Mouse (Mus musculus): ENCODE data around the gene Nus1. TPM values are rescaled to one million over a fixed set of nuclear protein-coding genes. Genes with fewer than 3 reads are reported as not detected.
A peak's percentile ranks its signal among the peaks of the same experiment; 100 is the strongest.

Gene Nus1
- total RNA-seq, 2 experiments from 2014 or later = 66.9 to 69.7 TPM

DNA sequence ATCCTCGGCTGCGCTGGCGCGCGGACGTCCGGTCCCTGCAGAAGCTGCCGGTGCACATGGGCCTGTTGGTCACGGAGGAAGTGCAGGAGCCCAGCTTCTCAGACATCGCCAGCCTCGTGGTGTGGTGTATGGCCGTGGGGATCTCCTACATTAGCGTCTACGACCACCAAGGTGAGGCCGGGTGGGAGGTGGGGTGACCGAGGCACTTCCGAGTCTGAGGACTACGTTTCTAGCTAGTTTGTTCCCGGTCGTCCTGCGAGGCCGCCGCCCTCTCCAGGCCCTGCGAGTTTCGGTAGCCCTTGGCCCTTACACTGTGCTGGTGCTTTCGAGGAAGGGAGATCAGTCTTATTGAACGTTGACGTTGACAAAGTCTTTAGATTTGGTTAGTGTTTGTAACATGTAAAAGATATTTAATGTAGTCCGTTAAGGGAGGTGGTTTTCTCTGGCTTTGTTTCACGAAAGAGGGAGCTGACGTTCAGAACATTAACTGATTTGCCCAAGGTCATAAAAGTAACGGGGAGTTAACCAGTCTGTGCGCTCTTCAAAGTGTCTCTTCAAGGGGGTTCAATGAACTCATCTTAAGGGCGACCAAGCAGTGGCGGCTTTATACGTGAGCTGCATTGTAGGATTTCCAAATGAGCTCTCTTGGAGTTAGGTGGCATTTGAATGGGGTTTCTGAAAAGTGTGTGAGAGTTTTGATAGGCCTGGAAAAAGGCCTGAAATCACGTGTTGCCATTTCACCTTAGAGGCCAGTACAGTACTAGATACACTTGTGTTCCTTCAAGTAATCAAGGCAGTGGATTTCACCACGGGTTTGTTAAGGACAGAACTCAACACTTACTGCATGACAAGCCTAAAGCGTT, 882 bp downstream of the Nus1 start:
- no peak for DNase-seq

- no peak for DNase-seq
These were observed 1.6 kb downstream of the Nus1 start for GRCm38 (mm10) chr10:52418931-52419330.

DNA sequence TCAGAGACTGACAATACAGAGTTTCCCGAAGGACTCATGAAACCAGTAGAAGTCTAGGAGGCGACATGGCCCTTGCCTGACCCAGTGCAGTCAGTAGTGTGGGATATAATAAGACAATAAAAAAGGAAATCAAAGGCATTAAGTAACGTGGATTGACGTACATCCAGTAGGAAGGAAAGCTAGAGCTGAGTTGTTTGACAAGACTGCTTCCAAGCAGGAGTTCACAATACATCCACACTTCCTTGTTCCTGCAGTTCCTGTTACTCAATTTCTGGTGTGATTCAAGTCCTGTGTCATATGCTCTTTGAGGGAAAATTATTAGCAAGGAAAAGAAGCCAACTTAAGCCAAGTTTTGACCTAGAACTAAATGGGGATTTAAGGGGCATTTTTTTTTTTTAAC, 2.1 kb downstream of the Nus1 start:
- DNase-seq = no peak

DNA sequence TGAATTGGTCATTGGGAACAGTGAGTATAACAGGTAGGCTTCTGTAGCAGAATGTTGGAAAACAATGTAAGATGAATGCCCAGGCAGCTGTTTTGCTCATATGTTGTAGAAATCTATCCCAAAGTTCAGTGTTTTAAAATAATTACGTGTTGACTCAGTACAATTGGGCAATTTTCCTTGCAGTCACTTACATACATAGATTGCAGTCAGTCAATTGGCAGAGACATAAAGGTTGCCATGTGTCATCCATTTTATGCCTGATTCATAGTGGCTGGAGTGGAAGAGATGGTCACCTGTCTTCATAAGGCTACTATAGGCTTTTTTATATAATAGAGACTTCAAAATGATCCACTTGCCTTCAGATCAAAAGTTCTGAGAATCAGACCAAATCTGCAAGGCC, 3.2 kb downstream of the Nus1 start:
- DNase-seq = no peak

DNA sequence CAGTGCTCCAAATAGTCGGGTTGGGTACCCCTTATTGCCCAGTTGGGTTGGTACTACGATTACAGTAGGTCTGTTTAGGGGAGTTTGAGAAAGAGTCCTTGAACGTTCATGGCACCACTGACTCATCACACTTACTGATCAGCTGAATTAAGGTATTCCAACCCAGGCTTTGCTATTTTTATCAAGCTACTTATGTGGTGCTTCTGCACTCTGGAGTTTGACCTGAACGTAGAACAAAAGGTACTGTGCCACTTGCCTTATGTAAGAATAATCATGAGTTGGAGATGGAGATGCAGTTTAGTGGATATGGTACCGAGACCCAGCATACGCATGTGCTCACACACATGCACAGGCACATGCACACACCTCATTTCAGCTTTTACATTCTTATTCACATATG, 4.4 kb downstream of the Nus1 start:
- DNase-seq = no peak

- peak in 1 of 2 experiments; percentile 11 for DNase-seq
These were observed 5.8 kb downstream of the Nus1 start for GRCm38 (mm10) chr10:52423097-52423496.

DNA sequence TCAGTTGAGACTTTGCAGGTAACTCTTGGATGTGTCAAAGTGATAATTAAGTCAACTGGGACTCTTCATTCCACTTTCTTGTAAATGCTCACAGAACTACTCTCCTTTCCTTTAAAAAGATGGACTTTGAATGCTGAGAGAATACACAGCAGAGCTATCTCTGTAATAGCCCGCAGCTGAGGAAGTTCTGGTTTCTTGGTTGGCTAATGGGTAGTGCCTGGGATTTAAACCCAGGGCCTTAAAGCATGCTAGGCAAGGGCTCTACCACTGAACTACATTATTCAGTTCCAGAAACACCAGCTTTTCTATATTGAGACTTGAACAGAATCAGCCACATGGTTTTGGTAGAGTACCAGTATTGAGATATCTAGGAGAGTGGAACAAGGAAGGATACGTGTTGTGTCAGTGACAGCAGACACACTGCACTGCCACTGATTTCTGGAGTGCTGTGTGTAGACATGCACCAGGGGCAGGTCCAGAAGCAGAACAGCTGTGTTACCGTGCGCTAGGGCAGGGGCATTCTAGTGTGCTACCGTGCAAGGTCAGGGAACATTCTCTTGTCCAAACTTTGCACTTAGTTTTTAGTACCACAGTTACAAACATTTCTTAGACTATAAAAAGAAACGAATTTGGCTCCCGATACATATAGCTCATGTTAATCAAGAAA, 9.1 kb downstream of the Nus1 start:
- no peak for DNase-seq

DNA sequence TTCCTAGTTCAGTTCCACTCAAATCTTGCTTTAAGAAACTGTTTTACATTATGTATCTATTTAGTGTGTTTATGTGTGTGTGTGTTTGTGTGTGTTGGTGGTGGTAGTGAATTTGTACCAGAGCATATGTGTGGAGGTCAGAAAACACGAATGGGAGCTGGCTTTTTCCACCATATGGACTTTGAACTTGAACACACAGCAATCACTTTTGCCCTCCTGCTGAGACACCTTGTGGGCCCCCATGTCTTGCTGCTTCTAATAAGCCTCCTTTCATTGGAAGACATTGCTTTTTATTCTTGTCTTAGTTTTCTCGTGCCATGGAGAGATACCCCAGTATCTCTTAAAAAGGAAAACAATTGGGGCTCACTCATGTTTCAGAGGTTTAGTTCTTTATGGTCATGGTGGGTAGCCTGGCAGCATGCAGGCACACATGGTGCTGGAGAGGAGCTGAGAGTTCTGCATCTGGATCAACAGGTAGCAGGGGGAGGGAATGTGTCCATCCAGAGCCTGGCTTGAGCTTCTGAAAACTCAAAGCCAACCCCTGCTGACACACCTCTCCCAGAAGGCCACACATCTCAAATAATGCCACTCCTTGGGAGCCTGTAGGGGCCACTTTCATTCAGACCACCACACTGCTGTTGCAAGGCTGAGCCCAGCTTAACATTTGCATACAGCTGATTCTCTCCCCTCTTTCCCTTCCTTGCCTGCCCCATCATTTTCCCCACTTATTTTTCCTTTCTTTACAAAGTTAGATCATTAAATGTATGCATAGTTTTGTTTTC, 10.5 kb downstream of the Nus1 start:
- DNase-seq = no peak

DNA sequence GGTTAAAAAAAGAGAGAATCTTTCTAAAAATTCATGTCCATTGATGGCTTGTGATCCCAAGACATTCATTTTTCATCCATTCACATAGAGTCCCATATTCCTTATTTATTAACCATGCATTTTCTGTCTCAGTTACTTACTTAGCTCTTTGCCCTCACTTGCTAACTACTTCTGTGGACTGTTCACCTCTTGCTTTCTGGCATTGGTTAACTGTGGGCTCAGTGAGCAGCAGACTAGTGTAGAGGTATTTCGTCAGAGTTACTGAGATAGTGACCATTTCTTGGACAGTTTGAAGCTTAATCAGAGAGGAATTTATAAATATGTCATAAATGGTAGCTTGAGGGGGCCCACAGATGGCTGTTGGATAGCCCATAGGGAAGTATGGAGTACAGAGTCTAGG, 13.6 kb downstream of the Nus1 start:
- DNase-seq = no peak

DNA sequence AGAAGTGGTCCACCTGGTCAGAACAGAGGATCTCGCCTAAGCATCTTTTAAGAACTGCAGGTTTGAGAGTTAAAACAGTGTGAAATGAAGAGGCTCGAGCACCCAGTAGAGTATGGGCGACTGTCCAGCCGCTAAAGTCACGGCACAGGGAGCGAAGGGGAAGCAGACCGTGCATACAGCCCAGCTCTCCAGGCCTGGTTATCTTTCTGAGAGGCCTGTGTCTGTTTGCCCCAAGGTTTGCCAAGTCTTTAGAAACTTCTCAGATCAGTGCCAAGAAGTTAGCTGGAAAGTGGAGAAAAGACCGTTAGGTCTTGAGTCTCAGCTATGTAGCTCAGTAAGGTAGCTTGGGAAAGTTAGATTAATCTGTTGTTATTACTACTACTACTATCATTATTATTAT, 17.5 kb downstream of the Nus1 start:
- DNase-seq = no peak

DNA sequence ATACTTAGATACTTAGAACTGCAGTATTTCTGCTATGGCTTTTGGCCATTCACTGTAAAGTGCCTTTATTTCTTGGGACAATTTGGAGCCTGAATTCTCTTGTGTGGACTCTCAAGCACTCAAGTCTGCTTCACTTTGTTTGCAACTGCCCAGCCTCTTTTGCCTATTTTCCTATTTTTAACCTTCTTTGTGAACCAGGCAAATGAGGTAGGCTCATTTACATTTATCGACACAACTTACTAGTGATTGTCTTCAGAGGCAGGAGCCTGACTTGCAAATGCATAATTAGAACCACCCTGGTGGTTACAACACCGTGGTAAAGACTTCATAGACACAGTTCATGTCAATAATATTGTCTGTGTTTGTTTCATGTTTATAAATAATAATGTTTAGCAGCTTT, 43.3 kb downstream of the Nus1 start:
- DNase-seq = no peak

DNA sequence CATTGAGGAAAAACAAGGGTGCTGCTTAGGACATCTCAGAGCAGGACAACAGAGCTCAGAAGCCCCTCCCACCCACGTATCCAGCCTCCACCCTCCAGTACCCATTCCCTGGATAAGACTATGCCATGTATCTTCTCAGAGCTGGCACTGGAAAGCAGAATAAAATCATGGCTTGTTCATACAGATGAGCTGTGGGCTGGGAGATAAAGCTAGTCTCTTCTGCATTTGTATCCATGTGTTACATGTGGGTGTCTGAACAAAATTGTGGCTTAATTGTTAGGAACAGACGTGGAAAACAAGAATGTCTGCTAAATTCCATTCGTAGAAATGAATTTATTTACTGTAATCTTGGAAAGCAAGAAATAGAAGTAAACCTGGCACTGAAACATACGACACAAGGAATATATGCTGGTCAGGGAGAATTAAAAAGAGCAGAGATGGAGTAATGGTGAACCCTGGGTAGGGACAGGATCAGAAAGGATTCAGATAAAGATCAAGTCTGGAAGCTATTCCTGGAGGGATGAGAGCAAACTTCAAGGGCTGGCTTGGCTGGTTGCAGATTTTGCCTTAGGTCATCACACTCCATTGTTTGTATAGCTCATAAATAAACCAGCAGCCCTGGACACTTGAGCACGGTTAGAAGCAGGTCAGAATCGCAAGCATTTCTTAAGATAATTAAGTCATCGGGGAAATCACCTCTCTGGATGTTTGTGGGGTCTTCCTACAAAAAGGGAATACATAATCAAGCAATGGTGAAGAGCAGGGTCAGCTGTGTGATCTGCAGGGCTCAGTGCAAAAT, 46.8 kb downstream of the Nus1 start:
- DNase-seq = peak in 1 of 2 experiments; percentile 10

GRCm38 (mm10) chr10:52471520-52471919, 54.2 kb downstream of the Nus1 start:
- DNase-seq = peak in 1 of 2 experiments; percentile 8

Other genes starting within 250 kb of the Nus1 start
- gene Ros1, start 222.3 kb upstream of the Nus1 start, total RNA-seq (2021) = not detected
- 1 to 10 TPM; 6.5 to 6.7 TPM for gene Dcbld1, start 183.9 kb upstream of the Nus1 start, total RNA-seq (2021)
- not detected for gene Gm26741, start 58.8 kb upstream of the Nus1 start, total RNA-seq (2021)
- gene Gopc, start 35.4 kb upstream of the Nus1 start, total RNA-seq (2021) = 10 to 100 TPM; 41.6 to 41.8 TPM
- not detected for gene Nepn, start 28.6 kb upstream of the Nus1 start, total RNA-seq (2021)